Mouse (Mus musculus) forebrain, embryonic 11.5 days (tissue): ENCODE data around the gene Hsd17b14. TPM values are rescaled to one million over a fixed set of nuclear protein-coding genes. Genes with fewer than 3 reads are reported as not detected.

ENCODE experiments used
- polyA plus RNA-seq: library from polyadenylated mRNA; unstranded; fragments of >200 nt; fragmentation: Nextera tagmentation; extraction: Ambion mirVana; gene quantifications from 2 replicates; pipeline ENCODE4 v1.2.1, GENCODE M21; 2014

Gene Hsd17b14
- polyA plus RNA-seq, 1 experiment from 2014 or later = 1.2 TPM

Other genes starting within 250 kb of the Hsd17b14 start
- 5.6 and 6.8 TPM in 2 replicates for gene Trpm4, start 221.1 kb upstream of the Hsd17b14 start, polyA plus RNA-seq
- gene Hrc, start 219.6 kb upstream of the Hsd17b14 start, polyA plus RNA-seq = not detected in 2 replicates
- gene Ppfia3, start 187.9 kb upstream of the Hsd17b14 start, polyA plus RNA-seq = 11.6 and 13.0 TPM in 2 replicates
- gene Lin7b, start 184.3 kb upstream of the Hsd17b14 start, polyA plus RNA-seq = 0.48 and 1.5 TPM in 2 replicates
- gene Snrnp70, start 159.2 kb upstream of the Hsd17b14 start, polyA plus RNA-seq = 79.8 and 87.9 TPM in 2 replicates
- gene Kcna7, start 149.2 kb upstream of the Hsd17b14 start, polyA plus RNA-seq = not detected in 2 replicates
- 0.33 and 0.67 TPM in 2 replicates for gene Ntf5, start 141.2 kb upstream of the Hsd17b14 start, polyA plus RNA-seq
- not detected in 2 replicates for gene Lhb, start 134.1 kb upstream of the Hsd17b14 start, polyA plus RNA-seq
- gene Gys1, start 120.0 kb upstream of the Hsd17b14 start, polyA plus RNA-seq = 37.0 and 37.6 TPM in 2 replicates
- gene Ruvbl2, start 116.8 kb upstream of the Hsd17b14 start, polyA plus RNA-seq = 175 and 183 TPM in 2 replicates
- gene Ftl1, start 95.0 kb upstream of the Hsd17b14 start, polyA plus RNA-seq = 4,947 and 5,145 TPM in 2 replicates
- 192 and 202 TPM in 2 replicates for gene Bax, start 88.0 kb upstream of the Hsd17b14 start, polyA plus RNA-seq
- 0.13 and 0.29 TPM in 2 replicates for gene Tulp2, start 73.0 kb upstream of the Hsd17b14 start, polyA plus RNA-seq
- not detected in 2 replicates for gene Gm45808, start 68.1 kb upstream of the Hsd17b14 start, polyA plus RNA-seq
- gene Dhdh, start 66.1 kb upstream of the Hsd17b14 start, polyA plus RNA-seq = 4.3 and 4.6 TPM in 2 replicates
- gene Nucb1, start 44.5 kb upstream of the Hsd17b14 start, polyA plus RNA-seq = 90.4 and 109 TPM in 2 replicates
- gene Ppp1r15a, start 28.6 kb upstream of the Hsd17b14 start, polyA plus RNA-seq = 17.4 and 17.8 TPM in 2 replicates
- 0.80 and 1.5 TPM in 2 replicates for gene Plekha4, start 28.6 kb upstream of the Hsd17b14 start, polyA plus RNA-seq
- 24.8 and 25.7 TPM in 2 replicates for gene Bcat2, start 15.3 kb downstream of the Hsd17b14 start, polyA plus RNA-seq
- not detected in 2 replicates for gene Fgf21, start 60.6 kb downstream of the Hsd17b14 start, polyA plus RNA-seq
- gene Fut1, start 62.4 kb downstream of the Hsd17b14 start, polyA plus RNA-seq = not detected in 2 replicates
- gene Izumo1, start 66.9 kb downstream of the Hsd17b14 start, polyA plus RNA-seq = not detected in 2 replicates
- gene Rasip1, start 72.6 kb downstream of the Hsd17b14 start, polyA plus RNA-seq = 6.5 and 7.3 TPM in 2 replicates
- gene Mamstr, start 85.1 kb downstream of the Hsd17b14 start, polyA plus RNA-seq = 1.7 and 3.3 TPM in 2 replicates
- 0.15 TPM in 1 of 2 replicates, not detected in the other for gene Fut2, start 111.5 kb downstream of the Hsd17b14 start, polyA plus RNA-seq
- 0.41 TPM in 1 of 2 replicates, not detected in the other for gene Ntn5, start 129.1 kb downstream of the Hsd17b14 start, polyA plus RNA-seq
- gene Sec1, start 139.5 kb downstream of the Hsd17b14 start, polyA plus RNA-seq = 0.39 and 0.52 TPM in 2 replicates
- 3.6 and 4.1 TPM in 2 replicates for gene Car11, start 144.9 kb downstream of the Hsd17b14 start, polyA plus RNA-seq
- 2.9 and 3.3 TPM in 2 replicates for gene Dbp, start 150.2 kb downstream of the Hsd17b14 start, polyA plus RNA-seq
- gene Rpl18, start 160.6 kb downstream of the Hsd17b14 start, polyA plus RNA-seq = 936 and 958 TPM in 2 replicates
- 27.0 and 27.9 TPM in 2 replicates for gene Sphk2, start 163.1 kb downstream of the Hsd17b14 start, polyA plus RNA-seq
- 0.80 and 1.2 TPM in 2 replicates for gene Fam83e, start 166.3 kb downstream of the Hsd17b14 start, polyA plus RNA-seq
- not detected in 2 replicates for gene Spaca4, start 170.9 kb downstream of the Hsd17b14 start, polyA plus RNA-seq
- 5.2 and 6.6 TPM in 2 replicates for gene Lmtk3, start 228.8 kb downstream of the Hsd17b14 start, polyA plus RNA-seq
- 1.4 and 1.6 TPM in 2 replicates for gene Sult2b1, start 229.8 kb downstream of the Hsd17b14 start, polyA plus RNA-seq